Mouse (Mus musculus) layer of hippocampus, postnatal 25 days (tissue): ENCODE results near the gene Foxn2. TPM values are rescaled to one million over a fixed set of nuclear protein-coding genes. Genes with fewer than 3 reads are reported as not detected.
A peak's percentile ranks its signal among the peaks of the same experiment; 100 is the strongest.
"Not testable (repeated sequence)": the region's sequence is repeated elsewhere in the genome, so short reads cannot be mapped to it uniquely, and the experiment has no call there.

Source experiments
- DNase-seq, 2 experiments: peaks; one replicate each; pipeline ENCODE4 v3.0.0; 2022; ENCODE audit warnings: mixed read lengths in 2 of 2, low spot score in 1 of 2; ENCODE audit errors: extremely low spot score in 1 of 2
- total RNA-seq, 2 experiments: library from RNA; stranded (reverse); gene quantifications; 2 replicates each; pipeline ENCODE4 v1.2.3; 2021

Gene Foxn2
- total RNA-seq, 2 experiments from 2014 or later = 21.9 to 22.0 TPM

GRCm38 (mm10) chr17:88441001-88441431, 505 bp downstream of the Foxn2 start:
- DNase-seq = peak in 1 of 2 experiments; percentile 22

- peak; percentile 36 to 41 for DNase-seq
These were observed 1.1 kb downstream of the Foxn2 start for GRCm38 (mm10) chr17:88441432-88442174.

GRCm38 (mm10) chr17:88442661-88443060, 2.1 kb downstream of the Foxn2 start:
- DNase-seq = no peak

- DNase-seq = no peak
These were observed 2.7 kb downstream of the Foxn2 start for GRCm38 (mm10) chr17:88443186-88443585.

- DNase-seq = no peak
These were observed 17.6 kb downstream of the Foxn2 start for GRCm38 (mm10) chr17:88458079-88458478.

- no peak for DNase-seq
These were observed 19.0 kb downstream of the Foxn2 start for GRCm38 (mm10) chr17:88459516-88459915.

GRCm38 (mm10) chr17:88459916-88460901, 19.7 kb downstream of the Foxn2 start:
- no peak for DNase-seq

- DNase-seq = no peak
These were observed 22.1 kb downstream of the Foxn2 start for GRCm38 (mm10) chr17:88462658-88463057.

- no peak for DNase-seq
These were observed 26.1 kb downstream of the Foxn2 start for GRCm38 (mm10) chr17:88466591-88466990.

GRCm38 (mm10) chr17:88467696-88468095, 27.2 kb downstream of the Foxn2 start:
- DNase-seq = no peak

- DNase-seq = not testable (repeated sequence)
These were observed 28.3 kb downstream of the Foxn2 start for GRCm38 (mm10) chr17:88468655-88469398.

GRCm38 (mm10) chr17:88473766-88474165, 33.3 kb downstream of the Foxn2 start:
- DNase-seq = peak in 1 of 2 experiments; percentile 49

- DNase-seq = no peak
These were observed 36.7 kb downstream of the Foxn2 start for GRCm38 (mm10) chr17:88477165-88477564.

- DNase-seq = no peak
These were observed 37.2 kb downstream of the Foxn2 start for GRCm38 (mm10) chr17:88477699-88478098.

- DNase-seq = no peak
These were observed 38.5 kb downstream of the Foxn2 start for GRCm38 (mm10) chr17:88479040-88479439.

GRCm38 (mm10) chr17:88480369-88480768, 39.9 kb downstream of the Foxn2 start:
- DNase-seq = no peak

- DNase-seq = no peak
These were observed 40.6 kb downstream of the Foxn2 start for GRCm38 (mm10) chr17:88481062-88481461.

- DNase-seq = no peak
These were observed 41.1 kb downstream of the Foxn2 start for GRCm38 (mm10) chr17:88481587-88481986.

GRCm38 (mm10) chr17:88484539-88484938, 44.0 kb downstream of the Foxn2 start:
- DNase-seq = no peak

GRCm38 (mm10) chr17:88484951-88485350, 44.4 kb downstream of the Foxn2 start:
- DNase-seq = no peak
